Mouse (Mus musculus) limb, embryonic 15.5 days (tissue): ENCODE data around the gene Zap70. TPM values are rescaled to one million over a fixed set of nuclear protein-coding genes. Genes with fewer than 3 reads are reported as not detected.
A peak's percentile ranks its signal among the peaks of the same experiment; 100 is the strongest.

Source experiments
- ATAC-seq: fragments of 200-750 bp; cut with Nextera tagmentation; 2 replicates; pipeline ENCODE4 v1.8.0; 2017; ENCODE audit warnings: low read depth, moderate TSS enrichment; ENCODE audit not compliant: insufficient number of reproducible peaks, low FRiP score, low TSS enrichment
- H3K27ac ChIP-seq: fragments of 300-500 bp; sonication (generic); 2 replicates; pipeline ENCODE4 v1.5.1; 2015; ENCODE audit warnings: moderate library complexity, mild to moderate bottlenecking, inconsistent platforms
- H3K27me3 ChIP-seq: fragments of 300-500 bp; sonication (generic); 2 replicates; pipeline ENCODE4 v1.6.1; 2015; ENCODE audit warnings: inconsistent platforms
- H3K36me3 ChIP-seq: fragments of 300-500 bp; sonication (generic); 2 replicates; pipeline ENCODE4 v1.6.1; 2015; ENCODE audit warnings: inconsistent platforms
- H3K4me1 ChIP-seq: fragments of 300-500 bp; sonication (generic); 2 replicates; pipeline ENCODE4 v1.6.1; 2015; ENCODE audit warnings: inconsistent platforms
- H3K4me2 ChIP-seq: fragments of 300-500 bp; sonication (generic); 2 replicates; pipeline ENCODE4 v1.6.1; 2015; ENCODE audit warnings: mild to moderate bottlenecking, inconsistent platforms
- H3K4me3 ChIP-seq: fragments of 300-500 bp; sonication (generic); 2 replicates; pipeline ENCODE4 v1.5.1; 2015; ENCODE audit warnings: mild to moderate bottlenecking, inconsistent platforms
- H3K9ac ChIP-seq: fragments of 300-500 bp; sonication (generic); 2 replicates; pipeline ENCODE4 v1.6.1; 2015; ENCODE audit warnings: inconsistent platforms
- H3K9me3 ChIP-seq: fragments of 300-500 bp; sonication (generic); 2 replicates; pipeline ENCODE4 v1.6.1; 2016; ENCODE audit warnings: inconsistent platforms
- WGBS: fragments of 180-500 bp; shearing (Covaris S2); methylation state at CpG from one replicate; pipeline ENCODE4 v1.1.7; 2015; 5-methylcytosine and 5-hydroxymethylcytosine counted together
- polyA plus RNA-seq: library from polyadenylated mRNA; unstranded; fragments of >200 nt; fragmentation: Nextera tagmentation; extraction: Ambion mirVana; gene quantifications from 2 replicates; pipeline ENCODE4 v1.2.1, GENCODE M21; 2015

The Zap70 gene
- 0.68 and 0.98 TPM in 2 replicates for polyA plus RNA-seq

GRCm38 (mm10) chr1:36761568-36761967 is at the start of gene Zap70:
Zap70 (plus strand) TSS chr1:36761798.
- H3K9me3 ChIP-seq = no peaks in the 10 kb centered on the region
- no peaks in the 10 kb centered on the region for H3K27me3 ChIP-seq
- H3K4me1 ChIP-seq = no peaks in the 10 kb centered on the region
- H3K27ac ChIP-seq = no peak within 1 kb of the TSS
- no peak within 1 kb of the TSS for H3K4me3 ChIP-seq
- no peak within 1 kb of the TSS for H3K9ac ChIP-seq
- no peak for ATAC-seq
- 81% methylated on average over 11 of the region's 11 CpGs for WGBS
- no peak within 1 kb of the TSS for H3K4me2 ChIP-seq
- no peaks in the 10 kb centered on the region for H3K36me3 ChIP-seq

GRCm38 (mm10) chr1:36714311-36714710 is 47.3 kb upstream of the Zap70 start, which contains the start of gene Actr1b:
Actr1b (minus strand) TSS chr1:36714422.
- ATAC-seq = no peak
- H3K4me1 ChIP-seq = peaks cover 3% of the 10 kb centered on the region; the same call in 1 of the 2 replicates
- H3K9ac ChIP-seq = no peak within 1 kb of the TSS
- WGBS = 71% methylated on average over 5 of the region's 5 CpGs
- no peak within 1 kb of the TSS for H3K4me3 ChIP-seq
- H3K36me3 ChIP-seq = no peaks in the 10 kb centered on the region
- no peak within 1 kb of the TSS for H3K4me2 ChIP-seq
- H3K9me3 ChIP-seq = no peaks in the 10 kb centered on the region
- no peak within 1 kb of the TSS for H3K27ac ChIP-seq
- no peaks in the 10 kb centered on the region for H3K27me3 ChIP-seq

- ATAC-seq = no peak
- no peak overlapping the region for H3K27ac ChIP-seq
Measured at GRCm38 (mm10) chr1:36718786-36719185, 42.8 kb upstream of the Zap70 start.

GRCm38 (mm10) chr1:36723146-36724056 is 38.2 kb upstream of the Zap70 start:
- no peaks in the 10 kb centered on the region for H3K36me3 ChIP-seq
- peak overlapping the region; percentile 33; the same call in 1 of the 2 replicates for H3K27ac ChIP-seq
- peaks cover 19% of the 10 kb centered on the region for H3K4me1 ChIP-seq
- no peak overlapping the region for H3K9ac ChIP-seq
- H3K4me3 ChIP-seq = no peak overlapping the region
- 0 out of 2 replicates have a peak overlapping the region, but pooled peaks have one; percentile 1 for H3K4me2 ChIP-seq
- no peaks in the 10 kb centered on the region for H3K27me3 ChIP-seq
- 31% methylated on average over 16 of the region's 16 CpGs for WGBS
- ATAC-seq = 0 out of 2 replicates have a peak, but pooled peaks have one; percentile 30
- no peaks in the 10 kb centered on the region for H3K9me3 ChIP-seq

More at GRCm38 (mm10) chr1:36718786-36719185, 42.8 kb upstream of the Zap70 start:
- Histone ChIP-seq H3K36me3 (no peaks in the 10 kb centered on the region), H3K9ac (no peak overlapping the region), H3K4me3 (no peak overlapping the region), H3K4me2 (no peak overlapping the region), H3K27me3 (no peaks in the 10 kb centered on the region), H3K4me1 (peaks cover 13% of the 10 kb centered on the region), H3K9me3 (no peaks in the 10 kb centered on the region)
- WGBS = 79% methylated on average over 1 of the region's 1 CpGs

- WGBS = 22% methylated on average over 4 of the region's 4 CpGs
Measured at GRCm38 (mm10) chr1:36724057-36724431, 37.6 kb upstream of the Zap70 start.

GRCm38 (mm10) chr1:36737300-36737699 is 24.3 kb upstream of the Zap70 start:
- Histone ChIP-seq H3K4me1 (no peaks in the 10 kb centered on the region), H3K27me3 (no peaks in the 10 kb centered on the region), H3K9me3 (no peaks in the 10 kb centered on the region), H3K36me3 (no peaks in the 10 kb centered on the region), H3K27ac (no peak overlapping the region), H3K4me2 (no peak overlapping the region), H3K4me3 (no peak overlapping the region), H3K9ac (no peak overlapping the region)
- 9% methylated on average over 4 of the region's 4 CpGs for WGBS
- no peak for ATAC-seq

More at GRCm38 (mm10) chr1:36724057-36724431, 37.6 kb upstream of the Zap70 start:
- H3K27ac ChIP-seq = peak overlapping the region; percentile 50
- no peaks in the 10 kb centered on the region for H3K36me3 ChIP-seq
- H3K4me3 ChIP-seq = no peak overlapping the region
- H3K4me1 ChIP-seq = peaks cover 19% of the 10 kb centered on the region
- no peaks in the 10 kb centered on the region for H3K9me3 ChIP-seq
- no peak overlapping the region for H3K9ac ChIP-seq
- H3K27me3 ChIP-seq = no peaks in the 10 kb centered on the region
- no peak overlapping the region for H3K4me2 ChIP-seq
- ATAC-seq = no peak

- ATAC-seq = no peak
- Histone ChIP-seq H3K9ac (no peak overlapping the region), H3K4me2 (no peak overlapping the region), H3K9me3 (no peaks in the 10 kb centered on the region), H3K4me3 (no peak overlapping the region), H3K27me3 (peaks cover 5% of the 10 kb centered on the region), H3K4me1 (0 out of 2 replicates have a peak, but pooled peaks cover 2% of the 10 kb centered on the region), H3K27ac (no peak overlapping the region), H3K36me3 (no peaks in the 10 kb centered on the region)
- WGBS = 83% methylated on average over 5 of the region's 5 CpGs
Measured at GRCm38 (mm10) chr1:36739231-36739630, 22.4 kb upstream of the Zap70 start.

- 73% methylated on average over 9 of the region's 9 CpGs for WGBS
Measured at GRCm38 (mm10) chr1:36743046-36743445, 18.6 kb upstream of the Zap70 start.

GRCm38 (mm10) chr1:36744268-36744944 is 17.2 kb upstream of the Zap70 start:
- ATAC-seq = no peak
- Histone ChIP-seq H3K4me3 (peak overlapping the region; percentile 19), H3K4me2 (peak overlapping the region; percentile 39), H3K36me3 (no peaks in the 10 kb centered on the region), H3K9ac (no peak overlapping the region), H3K27me3 (peaks cover 5% of the 10 kb centered on the region), H3K4me1 (peaks cover 5% of the 10 kb centered on the region; the same call in 1 of the 2 replicates), H3K27ac (no peak overlapping the region), H3K9me3 (no peaks in the 10 kb centered on the region)
- WGBS = 23% methylated on average over 17 of the region's 17 CpGs

More at GRCm38 (mm10) chr1:36743046-36743445, 18.6 kb upstream of the Zap70 start:
- H3K4me1 ChIP-seq = peaks cover 5% of the 10 kb centered on the region; the same call in 1 of the 2 replicates
- no peaks in the 10 kb centered on the region for H3K9me3 ChIP-seq
- peaks cover 5% of the 10 kb centered on the region for H3K27me3 ChIP-seq
- no peak overlapping the region for H3K9ac ChIP-seq
- H3K27ac ChIP-seq = no peak overlapping the region
- H3K4me3 ChIP-seq = no peak overlapping the region
- H3K4me2 ChIP-seq = no peak overlapping the region
- ATAC-seq = no peak
- no peaks in the 10 kb centered on the region for H3K36me3 ChIP-seq

GRCm38 (mm10) chr1:36745661-36746060 is 15.9 kb upstream of the Zap70 start:
- H3K9me3 ChIP-seq = no peaks in the 10 kb centered on the region
- H3K36me3 ChIP-seq = no peaks in the 10 kb centered on the region
- ATAC-seq = no peak
- H3K27ac ChIP-seq = no peak overlapping the region
- H3K4me1 ChIP-seq = peaks cover 5% of the 10 kb centered on the region; the same call in 1 of the 2 replicates
- no peak overlapping the region for H3K4me3 ChIP-seq
- peaks cover 5% of the 10 kb centered on the region for H3K27me3 ChIP-seq
- H3K4me2 ChIP-seq = no peak overlapping the region
- WGBS = 68% methylated on average over 4 of the region's 4 CpGs
- H3K9ac ChIP-seq = no peak overlapping the region

- H3K4me1 ChIP-seq = peaks cover 5% of the 10 kb centered on the region; the same call in 1 of the 2 replicates
- 51% methylated on average over 14 of the region's 15 CpGs for WGBS
- H3K36me3 ChIP-seq = no peaks in the 10 kb centered on the region
- no peaks in the 10 kb centered on the region for H3K9me3 ChIP-seq
- H3K9ac ChIP-seq = no peak overlapping the region
- H3K4me2 ChIP-seq = no peak overlapping the region
- peaks cover 5% of the 10 kb centered on the region for H3K27me3 ChIP-seq
- H3K4me3 ChIP-seq = no peak overlapping the region
- no peak overlapping the region for H3K27ac ChIP-seq
- ATAC-seq = no peak
Measured at GRCm38 (mm10) chr1:36746452-36746851, 15.1 kb upstream of the Zap70 start.
